Mouse (Mus musculus) mouse embryonic stem cell (cell line): ENCODE results near the gene Smarcd2.

Experiments used
- in situ Hi-C, 2 experiments: fragments of 300-500 bp; cut with MboI; formaldehyde crosslinking; loops; 1 replicate in 1 of 2; 3 replicates in 1 of 2; pipeline ENCODE4 v1.14.3; 2019 to 2020; ENCODE audit warnings: low sequenced_read_pairs in 2 of 2, low pct_unique_long_range_greater_than_20kb in 1 of 2, mixed read lengths in 1 of 2; ENCODE audit not compliant: unreplicated experiment in 1 of 2

The Smarcd2 gene

DNA sequence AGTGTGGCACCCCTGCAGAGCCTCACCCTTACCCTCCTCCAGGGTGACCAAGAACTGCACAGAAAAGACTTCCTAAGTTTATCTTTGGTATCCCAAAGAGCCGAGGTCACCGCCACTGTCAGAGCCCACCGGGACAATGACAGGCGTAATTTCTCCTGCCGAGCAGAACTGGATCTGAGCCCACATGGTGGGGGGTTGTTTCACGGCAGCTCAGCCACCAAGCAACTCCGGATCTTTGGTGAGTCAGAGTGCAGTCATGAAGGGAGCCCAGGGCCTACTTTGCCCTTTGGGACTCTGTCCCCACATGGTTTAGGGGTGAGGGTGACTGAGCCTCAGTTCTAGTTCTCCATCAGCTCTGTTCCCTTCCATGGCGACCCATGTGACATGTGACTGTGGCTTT lies 11.4 kb upstream of the Smarcd2 start:
- in situ Hi-C loops = no loop called here

GRCm38 (mm10) chr11:106283371-106283770 lies 10.6 kb upstream of the Smarcd2 start:
- in situ Hi-C loops = no loop called here

GRCm38 (mm10) chr11:106282452-106282851 lies 9.7 kb upstream of the Smarcd2 start:
- in situ Hi-C loops = no loop called here

DNA sequence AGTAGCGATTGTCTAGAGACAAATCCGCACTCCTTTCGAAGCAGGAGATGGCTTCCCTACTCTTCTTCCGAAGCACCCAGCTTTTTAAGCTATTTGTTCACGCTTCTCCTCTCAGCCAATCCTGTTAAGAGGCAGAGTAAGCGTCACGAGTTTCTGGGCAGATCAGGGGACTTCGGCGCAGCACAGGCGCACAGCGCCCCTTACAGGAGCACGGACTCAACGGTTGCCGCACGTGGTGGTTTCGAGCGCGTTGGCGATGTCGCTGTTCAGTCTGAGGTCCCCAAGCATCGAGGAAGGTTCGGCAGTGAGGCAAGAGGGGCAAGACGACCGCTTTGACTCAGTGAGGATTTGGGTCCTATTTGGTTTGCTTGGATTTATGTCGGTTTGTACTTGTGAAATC lies 3.7 kb upstream of the Smarcd2 start, which contains the start of gene Tcam1:
Gene Tcam1 (plus strand): TSS at position 219 of the 400 bp plus-strand sequence.
- in situ Hi-C loops = no loop called here

- in situ Hi-C loops = no loop called here
Measured at GRCm38 (mm10) chr11:106274971-106275411, 2.2 kb upstream of the Smarcd2 start.

DNA sequence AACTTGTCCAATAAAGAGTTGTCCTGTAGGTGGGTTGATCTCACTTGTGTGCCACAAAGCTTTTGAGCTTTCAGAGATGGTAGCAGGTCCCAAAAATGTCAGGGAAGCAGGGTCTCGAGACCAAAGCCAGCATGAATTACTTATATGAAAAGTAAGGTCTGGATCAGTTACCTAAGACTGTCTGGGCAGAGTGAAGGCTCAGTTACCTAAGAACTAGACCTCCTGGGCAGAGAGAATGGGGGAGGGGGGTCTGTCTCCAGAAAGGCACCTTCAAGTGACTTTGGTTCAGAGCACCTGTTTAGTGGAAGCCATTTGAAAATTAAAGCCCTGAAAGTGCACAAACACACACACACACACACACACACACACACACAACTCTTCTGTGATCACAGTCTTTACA lies 1.6 kb upstream of the Smarcd2 start:
- in situ Hi-C loops = no loop called here

- in situ Hi-C loops = no loop called here
Measured at GRCm38 (mm10) chr11:106273811-106274210, 1.0 kb upstream of the Smarcd2 start.

GRCm38 (mm10) chr11:106273311-106273684 lies 526 bp upstream of the Smarcd2 start:
- in situ Hi-C loops = no loop called here

DNA sequence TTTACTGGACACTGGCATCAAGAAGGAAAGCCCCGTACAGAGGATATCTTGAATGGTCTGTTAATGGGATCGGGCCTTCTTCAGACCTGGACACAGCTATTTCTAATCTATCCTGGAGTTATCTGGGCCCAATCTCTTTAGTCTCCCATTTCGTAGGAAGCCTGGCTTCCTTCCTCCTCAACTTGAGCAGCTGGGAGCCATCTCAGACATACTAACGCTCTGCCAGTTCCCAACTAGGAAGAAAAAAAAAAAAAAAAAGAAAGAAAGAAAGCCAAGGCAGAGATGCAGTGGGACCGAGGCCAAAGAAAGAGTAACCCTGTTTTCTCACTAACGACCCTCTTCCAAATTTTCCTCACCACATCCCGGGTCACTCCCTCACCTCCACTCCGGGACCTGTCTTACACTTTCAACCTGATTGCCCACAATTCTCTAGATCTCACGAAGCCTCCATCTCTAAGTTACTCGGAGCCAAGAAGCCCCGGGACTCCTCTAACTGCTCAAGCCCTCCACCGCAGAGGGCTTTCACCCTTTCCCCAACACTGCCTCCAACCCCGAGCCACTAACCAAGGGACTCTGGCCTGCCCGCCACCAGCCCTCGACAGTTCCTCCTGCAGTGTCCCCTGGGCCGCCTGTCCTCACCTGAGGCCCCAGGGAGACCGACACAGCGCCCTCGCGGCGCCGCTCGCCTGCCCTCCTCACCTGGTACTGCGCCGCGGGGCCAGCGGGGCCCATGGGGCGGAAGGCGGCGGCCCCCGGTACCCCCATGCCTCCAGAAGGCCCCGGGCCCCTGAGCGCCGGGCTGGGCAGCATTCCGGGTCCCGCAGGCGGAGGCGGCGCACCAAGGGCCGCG lies 753 bp downstream of the Smarcd2 start:
- in situ Hi-C loops = no loop called here

DNA sequence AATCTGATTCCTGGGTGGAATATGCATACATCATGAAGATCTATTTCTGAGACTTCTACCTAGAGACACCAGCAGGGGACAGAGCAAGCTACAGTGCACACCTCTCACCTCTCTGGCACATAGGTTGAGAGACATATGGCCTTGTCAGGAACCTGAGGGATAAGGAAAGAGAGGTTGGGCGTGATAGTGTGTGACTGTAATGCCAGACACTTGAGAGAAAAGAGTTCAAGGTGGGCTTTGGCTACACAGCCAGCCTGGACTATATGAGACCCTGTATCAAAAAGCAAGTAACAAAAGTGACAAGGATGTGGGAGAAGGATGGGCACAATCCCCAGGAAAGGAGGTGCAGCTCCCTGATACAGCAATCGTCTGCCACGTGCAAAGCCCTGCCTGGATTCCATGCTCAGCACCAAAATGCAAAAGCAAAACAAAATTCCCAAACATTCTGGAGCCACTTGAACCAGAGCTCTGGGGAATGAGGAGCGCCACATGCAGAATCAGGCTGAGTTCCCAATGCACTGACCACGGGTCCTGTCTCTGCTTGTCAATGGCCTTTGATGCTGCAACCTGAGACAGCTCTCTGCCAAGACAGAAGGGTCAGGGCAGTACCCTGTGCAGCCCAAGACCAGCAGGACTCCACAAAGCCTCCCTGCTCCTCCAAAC lies 1.5 kb downstream of the Smarcd2 start:
- in situ Hi-C loops = no loop called here

GRCm38 (mm10) chr11:106269060-106269431 lies 3.7 kb downstream of the Smarcd2 start:
- in situ Hi-C loops = no loop called here

GRCm38 (mm10) chr11:106268326-106269059 lies 4.3 kb downstream of the Smarcd2 start:
- in situ Hi-C loops = no loop called here

GRCm38 (mm10) chr11:106267871-106268270 lies 4.9 kb downstream of the Smarcd2 start:
- in situ Hi-C loops = no loop called here

GRCm38 (mm10) chr11:106267311-106267852 lies 5.4 kb downstream of the Smarcd2 start:
- in situ Hi-C loops = no loop called here

GRCm38 (mm10) chr11:106266431-106266830 lies 6.3 kb downstream of the Smarcd2 start:
- in situ Hi-C loops = no loop called here

DNA sequence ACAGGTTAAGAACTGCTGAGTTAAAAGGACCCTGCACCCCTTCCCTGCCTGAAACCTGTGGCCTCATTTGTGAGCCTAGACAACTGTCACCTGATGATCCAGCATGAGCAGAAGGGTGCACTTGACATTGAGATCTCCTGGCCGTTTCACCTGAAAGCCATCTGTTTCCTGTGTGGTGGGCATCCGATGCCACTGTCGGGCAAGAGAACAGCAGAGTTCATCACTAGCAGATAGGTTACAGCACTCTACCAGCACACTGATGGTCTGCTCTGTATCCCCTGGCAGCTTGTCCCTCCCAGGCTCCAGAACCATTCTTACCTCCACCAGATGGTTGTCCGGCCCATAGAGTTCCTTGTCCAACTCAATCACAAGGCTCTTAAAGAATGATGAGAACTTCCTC lies 7.2 kb downstream of the Smarcd2 start:
- in situ Hi-C loops = no loop called here

- in situ Hi-C loops = no loop called here
Measured at GRCm38 (mm10) chr11:106264988-106265387, 7.8 kb downstream of the Smarcd2 start.

DNA sequence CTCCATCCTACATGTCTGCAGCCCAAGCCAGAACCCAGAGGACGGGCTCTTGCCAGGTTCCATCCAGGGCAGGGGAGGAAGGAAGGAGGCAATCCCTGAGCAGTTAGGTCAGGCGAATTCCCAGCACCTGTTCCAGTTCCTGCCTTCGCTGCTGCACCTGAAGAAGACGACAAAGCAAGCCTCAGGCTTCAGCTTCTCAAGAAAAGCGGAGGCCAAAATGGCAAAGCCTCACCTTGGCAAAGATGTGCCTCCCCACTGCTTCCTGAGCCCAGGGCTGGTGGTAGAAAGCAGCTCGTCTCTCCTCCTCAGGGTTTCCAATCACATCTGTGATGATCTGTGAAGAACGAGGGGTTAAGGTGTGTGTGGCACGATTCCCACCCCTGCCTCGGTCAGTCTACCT lies 8.8 kb downstream of the Smarcd2 start:
- in situ Hi-C loops = no loop called here

- in situ Hi-C loops = no loop called here
Measured at GRCm38 (mm10) chr11:106260826-106261450, 11.8 kb downstream of the Smarcd2 start.
